Mouse (Mus musculus) forebrain, postnatal 0 days (tissue): Measurements from ENCODE around the gene 1700016D06Rik. TPM values are rescaled to one million over a fixed set of nuclear protein-coding genes. Genes with fewer than 3 reads are reported as not detected.

ENCODE experiments used
- ATAC-seq: fragments of 200-750 bp; cut with Nextera tagmentation; 2 replicates; pipeline ENCODE4 v1.8.0; 2017; ENCODE audit warnings: mild to moderate bottlenecking, moderate library complexity
- DNase-seq: peaks from one replicate; pipeline ENCODE4 v3.0.0-alpha.2; 2015
- H3K27ac ChIP-seq: fragments of 300-500 bp; sonication (generic); 2 replicates; pipeline ENCODE4 v1.5.1; 2014; ENCODE audit warnings: low read depth, mild to moderate bottlenecking, antibody characterized with exemption, low read length, moderate library complexity, mixed read lengths
- H3K27me3 ChIP-seq: fragments of 300-500 bp; sonication (generic); 2 replicates; pipeline ENCODE4 v1.6.1; 2014; ENCODE audit warnings: mild to moderate bottlenecking, low read length, mixed read lengths; ENCODE audit not compliant: insufficient read depth
- H3K36me3 ChIP-seq: fragments of 300-500 bp; sonication (generic); 2 replicates; pipeline ENCODE4 v1.6.1; 2014; ENCODE audit warnings: mild to moderate bottlenecking, moderate library complexity; ENCODE audit not compliant: insufficient read depth
- H3K4me1 ChIP-seq: fragments of 300-500 bp; sonication (generic); 2 replicates; pipeline ENCODE4 v1.6.1; 2014; ENCODE audit warnings: antibody characterized with exemption; ENCODE audit not compliant: insufficient read depth
- H3K4me2 ChIP-seq: fragments of 300-500 bp; sonication (generic); 2 replicates; pipeline ENCODE4 v1.6.1; 2014; ENCODE audit warnings: low read depth, mild to moderate bottlenecking, moderate library complexity
- H3K4me3 ChIP-seq: fragments of 300-500 bp; sonication (generic); 2 replicates; pipeline ENCODE4 v1.5.1; 2014; ENCODE audit warnings: low read depth, low read length, mixed read lengths
- H3K9ac ChIP-seq: fragments of 300-500 bp; sonication (generic); 2 replicates; pipeline ENCODE4 v1.6.1; 2014; ENCODE audit warnings: mild to moderate bottlenecking
- H3K9me3 ChIP-seq: fragments of 300-500 bp; sonication (generic); 2 replicates; pipeline ENCODE4 v1.6.1; 2016; ENCODE audit warnings: low read length
- CTCF ChIP-seq: sonication (generic); IDR thresholded peaks from 2 replicates; pipeline ENCODE4 v1.5.1; 2016; ENCODE audit warnings: antibody characterized with exemption, control low read depth, low read depth
- WGBS: fragments of 180-500 bp; shearing (Covaris S2); extraction: QIAGEN DNeasy Blood & Tissue Kit; methylation state at CpG from one replicate; pipeline ENCODE4 v1.1.7; 2014; 5-methylcytosine and 5-hydroxymethylcytosine counted together
- polyA plus RNA-seq: library from polyadenylated mRNA; unstranded; fragments of >200 nt; fragmentation: Nextera tagmentation; extraction: Ambion mirVana; gene quantifications from 2 replicates; pipeline ENCODE4 v1.2.1, GENCODE M21; 2015
- total RNA-seq: library from RNA; depleted of rRNA; stranded (reverse); fragments of >200 nt; gene quantifications from 2 replicates; pipeline ENCODE4 v1.2.3, GENCODE M21; 2014

1700016D06Rik gene
- total and polyA plus RNA-seq, 2 experiments from 2014 or later: 0.22 TPM; not detected in 1

- ATAC-seq: no peak
- peaks cover 4% of the 10 kb centered on the region for H3K4me1 ChIP-seq
Measured at GRCm38 (mm10) chr8:11735672-11736235, 34.9 kb upstream of the 1700016D06Rik start.

GRCm38 (mm10) chr8:11730271-11730940, 29.5 kb upstream of the 1700016D06Rik start:
- Histone ChIP-seq H3K9me3 (no peaks in the 10 kb centered on the region), H3K27me3 (no peaks in the 10 kb centered on the region), H3K4me3 (peak overlapping the region; percentile 67; the same call in 1 of the 2 replicates), H3K4me1 (peaks cover 27% of the 10 kb centered on the region), H3K9ac (no peak overlapping the region; the same call in 1 of the 2 replicates), H3K4me2 (peak overlapping the region; percentile 58), H3K36me3 (peaks cover 5% of the 10 kb centered on the region; the same call in 1 of the 2 replicates), H3K27ac (no peak overlapping the region)
- DNase-seq: peak; percentile 10
- no peak for ATAC-seq
- no peak for TF ChIP-seq CTCF
- WGBS: 59% methylated on average over 12 of the region's 12 CpGs

More at GRCm38 (mm10) chr8:11735672-11736235, 34.9 kb upstream of the 1700016D06Rik start:
- Histone ChIP-seq H3K9ac (no peak overlapping the region), H3K9me3 (no peaks in the 10 kb centered on the region), H3K27ac (no peak overlapping the region), H3K36me3 (peaks cover 46% of the 10 kb centered on the region), H3K4me3 (no peak overlapping the region), H3K27me3 (no peaks in the 10 kb centered on the region), H3K4me2 (no peak overlapping the region)
- no peak for TF ChIP-seq CTCF
- WGBS: 84% methylated on average over 15 of the region's 15 CpGs
- no peak for DNase-seq

GRCm38 (mm10) chr8:11728482-11729295, 27.8 kb upstream of the 1700016D06Rik start:
- Histone ChIP-seq H3K36me3 (no peaks in the 10 kb centered on the region), H3K27me3 (no peaks in the 10 kb centered on the region), H3K9ac (peak overlapping the region; percentile 99), H3K4me2 (peak overlapping the region; percentile 58), H3K4me1 (peaks cover 27% of the 10 kb centered on the region), H3K4me3 (peak overlapping the region; percentile 67), H3K9me3 (no peaks in the 10 kb centered on the region), H3K27ac (peak overlapping the region; percentile 100)
- WGBS: under 1% methylated on average over 57 of the region's 61 CpGs
- no peak for TF ChIP-seq CTCF
- DNase-seq: peak; percentile 82
- ATAC-seq: peak; percentile 57

- H3K27me3 ChIP-seq: no peaks in the 10 kb centered on the region
- ATAC-seq (peak; percentile 91), DNase-seq (peak; percentile 96)
- H3K9ac ChIP-seq: peak within 1 kb of the TSS; percentile 99
- under 1% methylated on average over 118 of the region's 127 CpGs for WGBS
- peak; percentile 23; the same call in 1 of the 2 replicates for TF ChIP-seq CTCF
- peak within 1 kb of the TSS; percentile 67 for H3K4me3 ChIP-seq
- no peaks in the 10 kb centered on the region for H3K36me3 ChIP-seq
- no peaks in the 10 kb centered on the region for H3K9me3 ChIP-seq
- H3K4me1 ChIP-seq: peaks cover 27% of the 10 kb centered on the region
- H3K27ac ChIP-seq: peak within 1 kb of the TSS; percentile 100
- peak within 1 kb of the TSS; percentile 58 for H3K4me2 ChIP-seq
Measured at GRCm38 (mm10) chr8:11727651-11728481, 27.0 kb upstream of the 1700016D06Rik start, which contains the start of gene Arhgef7. TSS of gene Arhgef7 (plus strand) at chr8:11727721.

DNA sequence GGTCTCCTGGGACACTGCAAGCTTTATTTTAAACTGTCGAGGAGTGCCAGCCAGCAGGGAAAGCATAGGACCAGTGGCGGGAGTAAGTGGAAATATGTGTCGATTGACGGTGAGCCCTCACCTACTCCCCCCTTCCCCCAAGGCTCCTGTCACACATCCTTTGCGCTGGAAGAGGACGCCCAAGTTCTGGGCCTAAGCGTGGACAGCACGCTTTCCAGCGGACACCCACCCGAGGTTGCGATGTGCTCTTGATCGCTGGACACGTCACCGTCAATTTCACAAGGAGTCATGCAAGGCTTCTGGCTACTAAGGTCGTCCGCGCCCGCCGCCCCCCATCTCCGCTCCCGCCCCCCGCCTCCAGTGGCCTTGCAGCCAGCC, 26.4 kb upstream of the 1700016D06Rik start:
- H3K27me3 ChIP-seq: no peaks in the 10 kb centered on the region
- 2% methylated on average over 22 of the region's 22 CpGs for WGBS
- no peaks in the 10 kb centered on the region for H3K9me3 ChIP-seq
- no peak for TF ChIP-seq CTCF
- peak overlapping the region; percentile 67 for H3K4me3 ChIP-seq
- DNase-seq (no peak), ATAC-seq (peak; percentile 10)
- H3K36me3 ChIP-seq: no peaks in the 10 kb centered on the region
- peak overlapping the region; percentile 58 for H3K4me2 ChIP-seq
- H3K4me1 ChIP-seq: peaks cover 27% of the 10 kb centered on the region
- H3K9ac ChIP-seq: peak overlapping the region; percentile 99
- H3K27ac ChIP-seq: peak overlapping the region; percentile 100

GRCm38 (mm10) chr8:11717194-11717593, 16.3 kb upstream of the 1700016D06Rik start:
- no peaks in the 10 kb centered on the region for H3K9me3 ChIP-seq
- H3K4me1 ChIP-seq: no peaks in the 10 kb centered on the region
- no peak overlapping the region for H3K9ac ChIP-seq
- no peak for DNase-seq
- TF ChIP-seq CTCF: no peak
- ATAC-seq: no peak
- no peaks in the 10 kb centered on the region for H3K36me3 ChIP-seq
- H3K27me3 ChIP-seq: no peaks in the 10 kb centered on the region
- H3K4me3 ChIP-seq: no peak overlapping the region
- H3K4me2 ChIP-seq: no peak overlapping the region
- 82% methylated on average over 4 of the region's 4 CpGs for WGBS
- no peak overlapping the region for H3K27ac ChIP-seq
